Mouse (Mus musculus) CH12F3 (cell line): ENCODE results near the gene Clps.

Source experiments
- in situ Hi-C: fragments of 300-500 bp; cut with MboI; formaldehyde crosslinking; loops from 2 replicates; pipeline ENCODE4 v1.14.3; 2020; ENCODE audit warnings: low sequenced_read_pairs

Gene Clps

GRCm38 (mm10) chr17:28560598-28560997, at the start of gene Clps:
TSS of gene Clps (minus strand) at chr17:28560766.
- in situ Hi-C loops: no loop called here

GRCm38 (mm10) chr17:28609543-28609942, 49.0 kb upstream of the Clps start:
- in situ Hi-C loops: no loop called here

- in situ Hi-C loops: no loop called here
Measured at GRCm38 (mm10) chr17:28601557-28602250, 41.1 kb upstream of the Clps start.

GRCm38 (mm10) chr17:28600780-28601179, 40.2 kb upstream of the Clps start:
- in situ Hi-C loops: no loop called here

- in situ Hi-C loops: no loop called here
Measured at GRCm38 (mm10) chr17:28593965-28594364, 33.4 kb upstream of the Clps start.

- in situ Hi-C loops: no loop called here
Measured at GRCm38 (mm10) chr17:28592998-28593397, 32.4 kb upstream of the Clps start.

DNA sequence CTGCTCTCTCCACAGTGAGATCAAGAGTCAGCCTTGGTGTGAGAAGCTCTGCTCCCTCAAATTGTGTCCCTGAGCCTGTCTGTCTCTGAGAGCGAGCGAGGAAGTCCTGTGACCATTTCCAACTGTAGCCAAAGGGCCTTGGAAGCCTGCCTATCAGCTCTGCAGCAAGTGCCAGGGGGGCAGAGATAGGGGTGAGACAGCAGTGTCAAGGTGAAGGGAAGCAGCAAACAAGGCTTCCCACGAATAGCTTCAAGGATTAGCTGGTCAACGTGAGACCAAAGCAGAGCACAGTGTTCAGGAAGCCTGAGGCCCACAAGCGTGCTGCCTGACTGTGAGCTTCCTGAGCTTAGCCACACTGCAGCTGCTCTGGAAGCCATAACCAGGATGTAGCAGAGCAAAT, 30.9 kb upstream of the Clps start:
- in situ Hi-C loops: no loop called here

- in situ Hi-C loops: no loop called here
Measured at GRCm38 (mm10) chr17:28590596-28590995, 30.0 kb upstream of the Clps start.

DNA sequence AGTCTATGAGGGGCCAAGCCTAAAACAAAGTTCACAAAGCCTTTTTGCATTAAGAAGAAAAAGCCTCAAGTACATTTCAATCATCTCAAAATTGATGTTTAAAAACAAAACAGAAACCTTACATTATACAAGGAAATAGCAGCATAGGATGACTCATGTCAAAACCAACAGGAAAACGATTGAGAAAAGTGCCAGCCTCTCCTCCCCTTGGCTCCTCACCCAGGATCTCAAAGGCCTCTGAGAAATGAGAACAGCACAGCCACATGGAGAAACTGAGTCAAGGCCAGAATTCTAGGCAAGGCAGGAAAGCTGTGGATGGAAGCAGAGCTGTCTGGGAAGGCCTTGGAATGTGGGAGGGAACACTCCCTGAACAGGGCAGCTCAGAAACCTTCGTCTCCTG, 28.0 kb upstream of the Clps start:
- in situ Hi-C loops: no loop called here

- in situ Hi-C loops: no loop called here
Measured at GRCm38 (mm10) chr17:28586509-28586908, 25.9 kb upstream of the Clps start.

GRCm38 (mm10) chr17:28581056-28581455, 20.5 kb upstream of the Clps start:
- in situ Hi-C loops: no loop called here

GRCm38 (mm10) chr17:28580396-28580795, 19.8 kb upstream of the Clps start:
- in situ Hi-C loops: no loop called here

DNA sequence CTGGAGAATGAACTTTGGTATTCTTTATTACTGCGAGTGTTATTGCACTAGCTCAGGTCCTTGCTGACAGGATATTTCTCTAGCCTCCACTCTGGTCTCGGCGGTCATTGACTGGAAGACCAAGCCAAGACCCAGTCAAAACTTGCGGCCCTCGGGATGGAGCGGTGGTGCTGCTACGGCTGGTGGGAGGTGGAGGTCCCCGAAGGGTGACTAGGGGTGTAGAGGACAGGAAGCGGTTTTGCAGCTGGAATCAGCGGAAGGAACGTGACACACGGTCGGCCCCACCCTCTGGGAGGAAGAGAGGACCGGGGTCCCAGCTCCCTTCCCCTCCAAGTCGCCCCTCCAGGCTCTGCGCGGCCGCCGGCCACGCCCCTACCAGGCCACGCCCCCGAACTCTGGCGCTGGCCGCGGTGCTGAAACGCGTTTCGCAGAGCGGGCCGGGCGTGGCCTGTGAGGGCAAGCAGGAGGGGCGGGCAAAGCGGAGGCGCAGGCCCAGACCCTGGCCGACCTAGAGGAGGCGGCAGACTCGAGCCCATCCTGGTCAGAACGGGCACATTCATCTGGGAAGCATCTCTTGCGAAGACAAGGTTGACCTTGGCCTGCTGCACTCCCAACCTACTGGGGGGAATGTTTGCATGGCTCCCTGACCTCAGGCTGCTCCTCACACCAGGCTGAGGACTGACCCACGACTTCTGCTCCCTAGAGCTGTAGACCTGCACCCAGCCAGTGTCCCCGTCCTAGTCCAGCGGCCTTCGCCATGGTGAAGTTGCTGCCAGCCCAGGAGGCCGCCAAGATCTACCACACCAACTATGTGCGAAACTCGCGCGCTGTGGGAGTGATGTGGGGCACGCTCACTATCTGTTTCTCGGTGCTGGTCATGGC, 14.9 kb upstream of the Clps start, which contains the start of gene Lhfpl5:
Gene Lhfpl5 (plus strand): TSS at position 398 of the 882 bp plus-strand sequence.
- in situ Hi-C loops: no loop called here

DNA sequence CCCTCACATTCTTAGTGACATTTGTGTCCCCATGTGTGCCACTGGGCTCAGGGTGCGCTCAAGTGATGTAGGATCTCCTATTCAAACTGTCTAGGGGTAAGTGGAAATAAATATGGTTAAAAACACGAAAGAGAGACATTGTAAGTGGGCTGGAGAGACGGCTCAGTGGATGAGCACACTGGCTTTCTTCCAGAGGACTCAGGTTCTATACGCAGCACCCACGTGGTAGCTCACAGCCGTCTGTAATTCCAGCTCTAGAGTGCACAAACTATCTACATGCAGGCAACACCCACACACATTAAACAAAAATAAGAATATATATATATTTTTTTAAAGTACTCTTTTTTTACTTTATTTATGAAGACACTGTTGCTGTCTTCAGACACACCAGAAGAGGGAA, 12.4 kb upstream of the Clps start:
- in situ Hi-C loops: no loop called here

DNA sequence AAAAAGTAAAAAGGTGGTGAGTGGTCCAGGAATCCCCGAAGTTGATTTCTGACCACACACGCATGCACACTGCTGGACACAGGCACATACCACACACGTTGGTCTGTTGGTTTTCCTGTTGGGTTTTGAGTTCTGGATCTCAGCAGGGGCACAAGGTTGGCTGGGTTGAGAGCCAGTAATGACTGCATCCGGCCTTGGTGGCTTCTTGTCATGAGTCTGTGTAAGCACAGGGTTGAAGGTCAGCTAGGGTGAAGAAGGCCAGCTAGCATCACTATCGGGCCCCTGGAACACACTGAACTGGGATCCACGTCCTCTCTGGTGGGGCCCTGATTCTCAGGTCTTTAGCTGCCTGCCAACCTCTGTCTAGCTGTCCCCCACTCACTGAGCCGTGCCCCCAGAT, 12.0 kb upstream of the Clps start:
- in situ Hi-C loops: no loop called here

- in situ Hi-C loops: no loop called here
Measured at GRCm38 (mm10) chr17:28571868-28572267, 11.3 kb upstream of the Clps start.

- in situ Hi-C loops: no loop called here
Measured at GRCm38 (mm10) chr17:28567541-28567940, 7.0 kb upstream of the Clps start.

DNA sequence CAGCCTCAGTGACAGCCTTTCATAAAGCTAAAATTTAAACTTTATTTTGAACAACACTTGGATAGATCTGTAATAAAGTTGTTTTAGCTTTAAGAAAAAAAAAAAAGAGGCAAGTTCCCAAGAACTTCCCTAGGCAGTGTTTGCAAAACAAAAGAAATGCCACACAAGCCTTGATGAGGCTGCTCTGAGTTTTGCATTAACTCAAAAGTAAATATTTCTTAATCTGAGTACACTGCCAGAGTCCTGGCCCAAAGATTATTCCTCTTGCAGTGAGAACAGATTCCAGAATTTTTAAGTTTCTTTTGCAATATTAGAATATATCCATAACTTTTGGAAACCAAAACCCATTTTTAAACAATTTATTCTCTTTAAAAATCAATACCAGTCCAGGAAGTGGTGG, 4.6 kb upstream of the Clps start:
- in situ Hi-C loops: no loop called here

DNA sequence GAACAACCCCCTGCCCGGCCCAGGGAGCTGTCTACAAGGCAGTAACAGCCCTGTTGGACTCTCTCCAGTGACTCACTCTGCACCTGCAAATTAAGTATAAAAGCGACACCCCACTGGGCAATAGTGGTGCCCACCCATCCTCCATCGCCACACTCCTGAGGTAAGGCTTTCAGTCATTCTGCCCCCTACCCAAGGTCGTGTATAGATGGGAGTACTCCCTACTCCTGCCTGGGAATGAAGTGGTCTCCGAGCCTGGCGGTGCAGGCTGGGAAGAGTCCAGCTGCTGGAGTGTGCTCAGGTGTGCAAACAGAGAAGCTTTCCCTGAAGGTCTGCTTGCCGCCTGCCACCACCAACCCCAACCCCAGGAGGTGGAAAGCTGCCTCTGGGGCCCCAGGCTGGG, 1.0 kb upstream of the Clps start:
- in situ Hi-C loops: no loop called here

GRCm38 (mm10) chr17:28557772-28558171, 2.8 kb downstream of the Clps start:
- in situ Hi-C loops: no loop called here

DNA sequence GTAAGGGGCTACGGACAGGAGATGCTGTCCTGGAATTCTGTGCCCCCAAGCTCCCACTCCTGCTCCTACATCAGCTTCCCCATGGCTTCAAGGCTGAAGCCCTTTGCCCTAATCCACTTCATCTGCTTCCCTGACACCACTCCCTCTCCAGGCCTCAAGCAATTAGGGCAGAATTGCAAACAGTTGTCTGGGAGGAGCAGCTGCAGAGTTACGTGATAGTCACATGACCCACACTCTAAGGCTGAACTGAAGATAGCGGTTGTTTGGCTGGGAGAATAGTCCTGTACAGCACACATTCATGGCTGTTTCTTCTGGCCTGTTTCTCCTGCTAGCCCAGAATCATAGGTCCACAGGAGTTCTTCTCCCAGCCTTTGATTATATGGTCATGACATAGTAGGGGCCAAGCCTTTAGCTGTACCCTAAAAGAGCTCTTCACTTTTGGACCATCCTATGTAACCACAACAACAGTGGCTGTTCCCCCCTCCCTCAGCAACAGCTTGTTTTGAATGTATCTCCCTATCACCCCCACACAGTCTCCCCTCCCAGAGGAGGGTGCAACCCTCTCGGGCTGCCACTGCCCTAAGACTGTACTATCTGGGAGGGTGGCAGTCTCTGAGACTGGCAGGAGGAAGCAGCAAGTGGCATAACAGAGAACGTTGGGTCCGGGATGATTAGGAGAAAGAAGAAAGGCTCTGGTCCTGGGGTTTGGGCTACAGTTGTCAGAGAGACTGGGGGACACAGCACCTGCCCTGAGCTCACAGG, 3.8 kb downstream of the Clps start:
- in situ Hi-C loops: no loop called here
